20 mouse cellular contexts compared by ENCODE assay signal in the genomic region with DNA sequence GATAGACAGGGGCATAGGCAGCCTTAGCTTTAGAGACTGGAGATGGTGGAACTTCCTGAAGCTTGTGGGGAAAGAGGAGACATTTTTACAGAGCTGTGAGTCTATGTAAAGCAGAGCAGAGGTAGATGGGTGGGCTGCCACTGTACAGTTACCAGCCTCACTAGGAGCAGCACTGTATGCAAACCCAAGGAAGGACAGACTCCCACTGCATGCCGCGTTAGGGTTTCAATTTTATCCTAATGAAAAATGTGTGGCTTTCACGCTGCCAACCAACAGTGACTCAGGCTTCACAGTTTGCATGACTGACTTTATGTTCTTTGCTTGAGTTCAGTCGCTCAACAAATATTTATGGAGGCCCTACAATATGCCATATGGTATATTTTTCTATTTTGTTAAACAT.
DNase-seq lines count a peak whose midpoint lies in the region; ATAC-seq and TF ChIP-seq lines count a peak whose summit lies in the region.
"Had no signal": no experiment of that assay in that cellular context is flagged by ENCODE, and none has a peak within 500 bp of the region (broad histone marks: within the 10 kb centered on the region; RNA-seq: fewer than 3 reads in every experiment).

No protein-coding gene starts in this region.

- in situ Hi-C loops in Patski (cut with MboI; ENCODE audit: low pct_unique_long_range_greater_than_20kb) = no loop called here

- POLR2A ChIA-PET in Patski (lab: Charles Lee) = no interaction called here

- no peak for TF ChIP-seq CTCF in Patski (IDR thresholded peaks at IDR 0.05)

- DNase-seq in left cerebral cortex, postnatal 25 days (ENCODE audit: low spot score in 2 of 2) = peak; percentile 4 to 51
- DNase-seq in left cerebral cortex, adult 8-10 months (ENCODE audit: low spot score in 2 of 2) = no peak
- peak; percentile 11 for DNase-seq in right cerebral cortex, adult 18-20 months
- DNase-seq in right cerebral cortex, postnatal 14 days = no peak
- peak; percentile 26 for DNase-seq in Muller cell, postnatal 12 days (ENCODE audit: inconsistent ontology term)
- peak; percentile 13 for DNase-seq in Patski (ENCODE audit: low read depth, low spot score)
- no peak for DNase-seq in adrenal gland, postnatal 14 days
- DNase-seq in cerebellum, postnatal 25 days = no peak
- DNase-seq: adrenal gland, postnatal 10 days; cerebellum, adult 18-20 months; cerebellum, adult 9-11 months; embryo, embryonic 11 days; gastrocnemius, postnatal 10 days; heart, adult 18-20 months; heart, postnatal 10 days; heart, postnatal 4 days had no signal

- ATAC-seq in Patski = no peak
- ATAC-seq: forebrain, embryonic 14.5 days; hindbrain, embryonic 16.5 days had no signal

- H3K27me3 ChIP-seq in Patski = no peaks in the 10 kb centered on the region
- H3K27me3 ChIP-seq: embryonic facial prominence, embryonic 15.5 days; hindbrain, embryonic 12.5 days had no signal

- CTCF ChIA-PET in Patski (lab: Charles Lee) = interaction anchor here (1.4 kb wide), 1 partner anchor 21 kb away, joined by 3 read pairs; no protein-coding TSS in a partner anchor

- intact Hi-C loops in left cerebral cortex, postnatal 25 days (cut with DNase I) = no loop called here

Comparison
In these comparisons a context has a peak if more than half of its experiments do, and no peak if none do; other contexts are left out.
1. DNase-seq: peak in left cerebral cortex, postnatal 25 days (2 of 2), right cerebral cortex, adult 18-20 months (single experiment), Muller cell, postnatal 12 days (single experiment) and Patski (single experiment); none in left cerebral cortex, adult 8-10 months (0 of 2), right cerebral cortex, postnatal 14 days (single experiment), adrenal gland, postnatal 14 days (single experiment) and cerebellum, postnatal 25 days (0 of 2).